Mouse (Mus musculus) stomach, embryonic 16.5 days (tissue): ENCODE measurements around the gene Trpc5. TPM values are rescaled to one million over a fixed set of nuclear protein-coding genes. Genes with fewer than 3 reads are reported as not detected.

ENCODE experiments used
- ATAC-seq: fragments of 200-750 bp; cut with Nextera tagmentation; 2 replicates; pipeline ENCODE4 v1.8.0; 2017; ENCODE audit warnings: moderate number of reproducible peaks, moderate TSS enrichment; ENCODE audit not compliant: insufficient read depth, low FRiP score
- H3K27ac ChIP-seq: fragments of 300-500 bp; sonication (generic); 2 replicates; pipeline ENCODE4 v1.5.1; 2014; ENCODE audit warnings: low read length
- H3K27me3 ChIP-seq: fragments of 300-500 bp; sonication (generic); 2 replicates; pipeline ENCODE4 v1.6.1; 2014; ENCODE audit warnings: low read length, control low read depth, mixed read lengths; ENCODE audit not compliant: control insufficient read depth, insufficient read depth
- H3K36me3 ChIP-seq: fragments of 300-500 bp; sonication (generic); 2 replicates; pipeline ENCODE4 v1.6.1; 2014; ENCODE audit warnings: low read length; ENCODE audit not compliant: control insufficient read depth, insufficient read depth
- H3K4me1 ChIP-seq: fragments of 300-500 bp; sonication (generic); 2 replicates; pipeline ENCODE4 v1.6.1; 2014; ENCODE audit warnings: low read length, control low read depth, mixed read lengths; ENCODE audit not compliant: control insufficient read depth, insufficient read depth
- H3K4me2 ChIP-seq: fragments of 300-500 bp; sonication (generic); 2 replicates; pipeline ENCODE4 v1.6.1; 2014; ENCODE audit warnings: low read depth, low read length, mixed read lengths
- H3K4me3 ChIP-seq: fragments of 300-500 bp; sonication (generic); replicated peaks from 2 replicates; pipeline ENCODE4 v1.5.1; 2014; ENCODE audit warnings: mild to moderate bottlenecking, low read length
- H3K9ac ChIP-seq: fragments of 300-500 bp; sonication (generic); 2 replicates; pipeline ENCODE4 v1.6.1; 2014; ENCODE audit warnings: low read length
- H3K9me3 ChIP-seq: fragments of 300-500 bp; sonication (generic); replicated peaks from 2 replicates; pipeline ENCODE4 v1.6.1; 2016; ENCODE audit warnings: low read length, control low read depth; ENCODE audit not compliant: control insufficient read depth
- WGBS: fragments of 180-500 bp; shearing (Covaris S2); extraction: QIAGEN DNeasy Blood & Tissue Kit; methylation state at CpG from one replicate; pipeline ENCODE4 v1.1.7; 2014; 5-methylcytosine and 5-hydroxymethylcytosine counted together
- polyA plus RNA-seq: library from polyadenylated mRNA; unstranded; fragments of >200 nt; fragmentation: Nextera tagmentation; extraction: Ambion mirVana; gene quantifications from 2 replicates; pipeline ENCODE4 v1.2.1, GENCODE M21; 2015

The Trpc5 gene
- 0.24 and 0.40 TPM in 2 replicates for polyA plus RNA-seq

GRCm38 (mm10) chrX:144688142-144688206 is at the start of gene Trpc5:
Trpc5 (minus strand) TSS chrX:144688180.
- ATAC-seq, result no peak

DNA sequence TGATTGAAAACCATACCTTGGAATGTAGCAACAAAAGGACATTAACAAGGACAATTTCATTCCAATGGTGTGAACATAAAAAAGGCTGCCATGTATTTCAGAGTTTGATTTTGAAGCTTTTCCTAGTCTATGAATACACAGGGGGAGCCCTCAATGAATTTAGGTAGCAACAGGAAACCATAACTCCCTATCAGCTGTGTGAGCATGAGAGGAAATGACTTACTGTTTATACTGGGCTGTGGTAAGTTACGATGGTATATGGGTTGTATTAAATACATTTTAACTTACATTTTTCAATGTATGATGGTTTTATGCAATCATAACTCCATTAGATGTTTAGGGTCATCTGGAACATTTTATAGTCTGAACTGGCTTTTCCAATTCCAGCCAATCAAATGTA is 28.4 kb upstream of the Trpc5 start:
- ATAC-seq, result no peak
- 55% methylated on average over 1 of the region's 1 CpGs for WGBS

More at GRCm38 (mm10) chrX:144688142-144688206, at the start of gene Trpc5:
- WGBS, result 9% methylated on average over 1 of the region's 1 CpGs
- no peaks in the 10 kb centered on the region for H3K4me1 ChIP-seq
- H3K36me3 ChIP-seq, result no peaks in the 10 kb centered on the region
- H3K4me2 ChIP-seq, result peak within 1 kb of the TSS; percentile 60
- peak within 1 kb of the TSS; percentile 55 for H3K9ac ChIP-seq
- H3K27ac ChIP-seq, result no peak within 1 kb of the TSS
- no peaks in the 10 kb centered on the region for H3K9me3 ChIP-seq
- no peaks in the 10 kb centered on the region; the same call in 1 of the 2 replicates for H3K27me3 ChIP-seq
- H3K4me3 ChIP-seq, result peak within 1 kb of the TSS; percentile 47

GRCm38 (mm10) chrX:144689859-144690181 is 1.8 kb upstream of the Trpc5 start:
- Histone ChIP-seq H3K27me3 (no peaks in the 10 kb centered on the region; the same call in 1 of the 2 replicates), H3K4me2 (peak overlapping the region; percentile 60), H3K9me3 (no peaks in the 10 kb centered on the region), H3K27ac (no peak overlapping the region), H3K36me3 (no peaks in the 10 kb centered on the region), H3K9ac (no peak overlapping the region), H3K4me1 (no peaks in the 10 kb centered on the region), H3K4me3 (peak overlapping the region; percentile 47)
- 23% methylated on average over 7 of the region's 7 CpGs for WGBS
- ATAC-seq, result no peak

More for the DNA sequence above, 28.4 kb upstream of the Trpc5 start:
- H3K4me2 ChIP-seq, result no peak overlapping the region
- no peak overlapping the region for H3K4me3 ChIP-seq
- H3K9ac ChIP-seq, result no peak overlapping the region
- no peaks in the 10 kb centered on the region for H3K27me3 ChIP-seq
- H3K27ac ChIP-seq, result no peak overlapping the region
- H3K36me3 ChIP-seq, result no peaks in the 10 kb centered on the region
- no peaks in the 10 kb centered on the region for H3K4me1 ChIP-seq
- no peaks in the 10 kb centered on the region for H3K9me3 ChIP-seq

GRCm38 (mm10) chrX:144689119-144689858 is 1.3 kb upstream of the Trpc5 start:
- ATAC-seq, result peak; percentile 56
- H3K9ac ChIP-seq, result peak overlapping the region; percentile 55
- H3K27me3 ChIP-seq, result no peaks in the 10 kb centered on the region; the same call in 1 of the 2 replicates
- no peaks in the 10 kb centered on the region for H3K36me3 ChIP-seq
- no peak overlapping the region for H3K27ac ChIP-seq
- H3K4me1 ChIP-seq, result no peaks in the 10 kb centered on the region
- peak overlapping the region; percentile 47 for H3K4me3 ChIP-seq
- H3K4me2 ChIP-seq, result peak overlapping the region; percentile 60
- H3K9me3 ChIP-seq, result no peaks in the 10 kb centered on the region
- WGBS, result 11% methylated on average over 21 of the region's 21 CpGs

DNA sequence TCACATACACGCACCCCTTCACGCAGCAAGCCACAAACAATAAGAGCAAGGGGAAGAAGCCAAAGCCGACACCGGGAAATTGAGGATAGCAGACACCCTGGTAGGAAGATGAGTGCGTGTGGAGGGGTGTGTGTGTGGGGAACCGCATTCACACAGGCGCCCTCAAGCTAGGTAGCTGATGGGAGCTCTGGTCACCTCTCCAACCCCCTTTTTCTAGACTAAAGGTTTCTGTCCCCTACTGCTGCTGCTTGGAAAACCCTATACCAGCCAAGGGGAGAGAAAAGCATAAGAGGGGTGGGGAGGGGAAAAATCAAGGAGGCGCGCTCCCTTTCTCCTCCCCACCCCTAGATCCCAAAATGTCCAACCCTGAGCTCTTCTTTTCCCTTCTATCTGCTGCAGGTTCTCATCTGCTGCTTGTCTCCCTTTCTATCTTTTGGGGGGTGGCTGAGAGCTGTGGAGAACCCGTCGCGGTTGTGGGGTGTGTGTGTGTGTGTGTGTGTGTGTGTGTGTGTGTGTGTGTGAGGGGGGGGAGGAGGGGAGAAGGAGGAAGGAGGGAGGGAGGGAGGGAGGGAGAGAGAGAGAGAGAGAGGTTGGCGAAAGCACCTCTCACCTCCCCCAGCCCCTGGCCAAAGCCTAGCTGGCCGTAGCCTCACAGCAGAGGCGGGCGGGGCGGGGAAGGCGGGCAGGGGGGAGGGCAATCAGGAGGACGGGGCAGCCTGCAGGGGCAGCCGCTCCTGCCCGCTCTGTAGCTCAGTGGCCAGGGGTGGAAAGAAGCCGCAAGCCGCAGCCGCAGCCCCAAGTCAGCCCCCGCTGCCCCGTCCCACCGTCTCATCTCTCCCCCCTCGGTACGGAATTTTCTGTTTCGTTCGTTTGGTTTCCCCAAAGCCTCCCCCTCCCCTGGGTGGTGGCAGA is 483 bp upstream of the Trpc5 start, which contains the start of gene Rtl4:
Rtl4 (plus strand) TSS at position 701 of the 912 bp plus-strand sequence.
- Histone ChIP-seq H3K9me3 (no peaks in the 10 kb centered on the region), H3K36me3 (no peaks in the 10 kb centered on the region), H3K4me2 (peak within 1 kb of the TSS; percentile 60), H3K27me3 (no peaks in the 10 kb centered on the region; the same call in 1 of the 2 replicates), H3K9ac (peak within 1 kb of the TSS; percentile 55), H3K4me3 (peak within 1 kb of the TSS; percentile 47), H3K27ac (no peak within 1 kb of the TSS), H3K4me1 (no peaks in the 10 kb centered on the region)
- 14% methylated on average over 26 of the region's 31 CpGs for WGBS
- ATAC-seq, result peak; percentile 44; the same call in 1 of the 2 replicates

GRCm38 (mm10) chrX:144687742-144688141 is 238 bp downstream of the Trpc5 start:
- Histone ChIP-seq H3K9ac (no peak overlapping the region), H3K27me3 (no peaks in the 10 kb centered on the region; the same call in 1 of the 2 replicates), H3K4me3 (peak overlapping the region; percentile 47), H3K4me1 (no peaks in the 10 kb centered on the region), H3K9me3 (no peaks in the 10 kb centered on the region), H3K4me2 (peak overlapping the region; percentile 60), H3K27ac (no peak overlapping the region), H3K36me3 (no peaks in the 10 kb centered on the region)
- WGBS, result 28% methylated on average over 20 of the region's 20 CpGs
- no peak for ATAC-seq

DNA sequence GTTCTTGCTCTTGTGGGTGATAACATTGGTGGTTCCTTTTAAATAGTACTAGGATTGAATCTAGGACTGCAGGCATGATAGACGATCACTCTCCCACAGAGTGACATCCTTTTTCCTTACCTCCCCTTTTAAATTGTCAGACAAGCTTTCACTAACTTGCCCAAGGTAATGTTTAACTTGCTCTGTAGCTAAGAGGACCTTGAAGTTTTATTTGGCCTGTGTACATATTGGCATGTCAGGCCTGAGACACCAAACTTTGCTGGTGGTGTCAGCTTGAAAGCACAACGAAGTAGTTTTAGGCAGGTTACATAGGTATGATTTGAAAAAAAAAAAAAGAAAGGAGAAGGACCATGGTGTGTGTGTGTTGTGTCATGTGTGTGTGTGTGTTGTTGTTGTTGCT is 35.8 kb downstream of the Trpc5 start:
- no peaks in the 10 kb centered on the region for H3K27me3 ChIP-seq
- ATAC-seq, result no peak
- H3K4me1 ChIP-seq, result no peaks in the 10 kb centered on the region
- H3K9me3 ChIP-seq, result no peaks in the 10 kb centered on the region
- no peak overlapping the region for H3K9ac ChIP-seq
- no peak overlapping the region for H3K4me3 ChIP-seq
- H3K4me2 ChIP-seq, result no peak overlapping the region
- H3K27ac ChIP-seq, result no peak overlapping the region
- 57% methylated on average over 2 of the region's 2 CpGs for WGBS
- H3K36me3 ChIP-seq, result no peaks in the 10 kb centered on the region

- ATAC-seq, result no peak
- WGBS, result 42% methylated on average over 1 of the region's 1 CpGs
- H3K4me2 ChIP-seq, result no peak overlapping the region
- H3K9ac ChIP-seq, result no peak overlapping the region
- H3K4me3 ChIP-seq, result no peak overlapping the region
- H3K4me1 ChIP-seq, result no peaks in the 10 kb centered on the region
- no peaks in the 10 kb centered on the region for H3K36me3 ChIP-seq
- no peak overlapping the region for H3K27ac ChIP-seq
- no peaks in the 10 kb centered on the region for H3K27me3 ChIP-seq
- H3K9me3 ChIP-seq, result no peaks in the 10 kb centered on the region
Measured at GRCm38 (mm10) chrX:144645394-144645793, 42.6 kb downstream of the Trpc5 start.

GRCm38 (mm10) chrX:144644756-144645155 is 43.2 kb downstream of the Trpc5 start:
- no peak for ATAC-seq
- Histone ChIP-seq H3K4me1 (no peaks in the 10 kb centered on the region), H3K4me3 (no peak overlapping the region), H3K36me3 (no peaks in the 10 kb centered on the region), H3K4me2 (no peak overlapping the region), H3K27ac (no peak overlapping the region), H3K9ac (no peak overlapping the region), H3K9me3 (no peaks in the 10 kb centered on the region), H3K27me3 (no peaks in the 10 kb centered on the region)
- 55% methylated on average over 3 of the region's 3 CpGs for whole genome bisulfite sequencing
